Mouse (Mus musculus) fat pad, adult 2 months (tissue): ENCODE results near the gene 2900026A02Rik.

Experiments
- DNase-seq: peaks from one replicate; pipeline ENCODE4 v3.0.0-alpha.2; 2011; ENCODE audit warnings: low read depth, low spot score; ENCODE audit errors: extremely low read depth

The 2900026A02Rik gene

GRCm38 (mm10) chr5:113221147-113221865 lies at the start of gene 2900026A02Rik:
Gene 2900026A02Rik (minus strand): TSS chr5:113221236.
- no peak for DNase-seq

DNA sequence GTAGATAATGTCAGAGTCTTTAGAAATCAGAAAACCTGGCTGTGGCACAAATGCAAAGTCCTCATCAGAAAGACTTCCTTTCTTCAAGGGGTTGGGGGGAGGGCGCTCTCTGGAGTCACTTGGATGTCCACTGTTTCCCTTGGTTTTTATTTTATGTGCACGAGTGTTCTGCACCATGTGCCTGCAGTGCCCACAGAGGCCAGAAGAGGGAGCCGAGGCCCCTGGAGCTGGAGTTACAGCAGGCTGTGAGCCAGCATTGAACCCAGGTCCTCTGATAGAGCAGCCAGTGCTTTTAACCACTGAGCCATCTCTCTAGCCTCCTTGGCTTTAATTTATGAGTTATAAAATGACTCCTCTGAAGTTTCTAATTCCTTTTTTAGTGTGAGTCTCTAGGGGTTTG lies 49.0 kb upstream of the 2900026A02Rik start:
- DNase-seq: no peak

DNA sequence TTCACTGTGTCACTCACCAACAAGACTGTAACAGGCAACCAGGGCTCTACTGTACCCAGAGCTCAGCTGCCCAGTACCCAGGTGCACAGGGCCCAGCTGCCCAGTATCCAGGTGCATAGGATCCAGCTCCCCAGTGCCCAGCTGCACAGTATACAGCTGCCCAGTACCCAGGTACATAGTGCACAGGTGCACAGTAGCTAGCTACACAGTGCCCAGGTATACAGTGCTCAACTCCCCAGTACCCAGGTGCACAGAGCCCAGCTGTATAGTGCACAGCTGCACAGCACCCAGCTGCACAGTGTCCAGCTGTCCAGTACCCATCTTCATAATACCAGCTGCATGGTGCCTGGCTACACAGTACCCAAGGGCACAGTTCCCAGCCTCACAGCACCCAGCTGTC lies 47.2 kb upstream of the 2900026A02Rik start:
- DNase-seq: no peak

GRCm38 (mm10) chr5:113265637-113266036 lies 44.6 kb upstream of the 2900026A02Rik start:
- no peak for DNase-seq

DNA sequence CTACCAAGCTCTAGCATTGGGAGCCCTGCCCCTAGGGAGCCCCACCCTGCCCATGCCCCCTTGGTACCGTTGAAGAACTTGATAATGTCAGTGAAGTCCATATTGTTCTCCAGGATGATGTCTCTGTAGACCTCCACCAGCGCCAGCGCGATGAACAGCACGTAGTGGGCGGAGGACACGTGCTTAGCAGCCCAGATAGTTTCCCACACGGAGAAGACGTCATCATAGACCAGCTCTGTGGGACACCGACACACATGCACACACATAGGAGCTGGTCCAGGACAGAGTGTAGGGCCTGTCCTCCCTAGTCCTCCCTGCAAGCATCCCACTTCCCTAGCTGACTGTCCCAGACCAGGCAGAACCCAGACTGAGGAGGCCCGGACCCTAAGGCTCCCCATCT lies 29.8 kb upstream of the 2900026A02Rik start:
- no peak for DNase-seq

GRCm38 (mm10) chr5:113249263-113249930 lies 28.4 kb upstream of the 2900026A02Rik start:
- DNase-seq: no peak

GRCm38 (mm10) chr5:113230196-113230595 lies 9.2 kb upstream of the 2900026A02Rik start:
- no peak for DNase-seq

DNA sequence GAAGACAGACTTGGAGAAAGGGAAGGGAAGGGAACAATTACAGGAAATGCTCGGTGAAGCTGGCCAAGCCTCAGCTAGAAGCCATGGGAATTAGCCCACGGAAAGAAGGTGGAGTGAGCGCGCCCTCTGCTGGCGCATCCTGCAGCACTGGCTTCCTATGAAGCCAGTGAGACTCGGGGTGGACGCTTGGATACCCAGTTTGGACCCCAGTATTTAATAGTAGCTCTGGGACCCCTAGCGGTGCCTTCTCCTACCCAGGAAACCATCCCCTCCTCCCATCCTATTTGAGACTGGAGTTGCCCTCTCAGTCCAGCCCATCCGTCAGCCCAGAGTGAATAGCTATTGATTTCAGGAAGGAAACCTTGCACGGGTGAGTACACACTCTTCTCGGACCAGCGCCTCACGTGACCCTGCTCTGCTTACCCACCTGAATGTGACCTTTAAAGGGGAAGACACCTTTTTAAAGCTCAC lies 5.6 kb upstream of the 2900026A02Rik start, which contains the start of gene Tmem211:
TSS of gene Tmem211 (plus strand) at position 278 of the 471 bp plus-strand sequence.
- DNase-seq: no peak

DNA sequence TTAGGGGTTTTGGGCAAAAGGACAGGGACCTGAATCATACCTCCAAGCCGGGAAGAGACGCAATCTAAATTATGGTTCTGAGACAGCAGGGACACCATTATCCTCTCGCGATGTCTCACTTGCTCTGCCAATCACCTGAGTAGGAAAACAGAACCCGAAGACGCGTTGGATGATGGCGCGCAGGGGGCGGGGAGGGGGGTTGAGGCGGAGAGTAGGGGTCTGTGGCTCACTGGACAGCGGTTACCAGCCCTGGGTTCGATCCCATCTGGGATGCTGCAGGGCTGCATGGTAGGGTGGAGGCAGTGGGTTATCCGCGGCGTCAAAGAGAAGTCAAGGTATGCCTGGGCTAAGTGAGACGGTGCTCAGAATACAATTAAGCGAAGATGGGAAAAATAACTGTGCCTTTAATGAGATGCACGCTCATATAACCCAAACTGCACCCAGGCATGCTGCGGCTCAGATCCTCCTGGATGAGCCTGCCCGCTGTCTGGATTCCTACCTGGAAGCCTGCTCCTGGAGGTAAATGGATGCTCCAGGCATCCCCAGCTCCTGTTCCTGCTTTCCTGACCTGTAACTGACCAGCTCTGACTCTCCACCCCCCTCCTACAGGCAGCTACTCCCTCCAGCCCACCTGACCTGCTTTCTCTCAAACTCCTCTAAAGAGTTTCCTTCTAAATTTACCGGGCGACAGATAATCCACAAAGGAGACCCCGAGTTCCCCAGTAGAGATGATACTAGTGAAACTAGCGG lies 4.8 kb upstream of the 2900026A02Rik start:
- DNase-seq: no peak

- DNase-seq: no peak
These were observed 4.2 kb upstream of the 2900026A02Rik start for GRCm38 (mm10) chr5:113225271-113225670.

GRCm38 (mm10) chr5:113223888-113224287 lies 2.9 kb upstream of the 2900026A02Rik start:
- peak; percentile 77 for DNase-seq

GRCm38 (mm10) chr5:113220383-113221146 lies 471 bp downstream of the 2900026A02Rik start:
- no peak for DNase-seq

DNA sequence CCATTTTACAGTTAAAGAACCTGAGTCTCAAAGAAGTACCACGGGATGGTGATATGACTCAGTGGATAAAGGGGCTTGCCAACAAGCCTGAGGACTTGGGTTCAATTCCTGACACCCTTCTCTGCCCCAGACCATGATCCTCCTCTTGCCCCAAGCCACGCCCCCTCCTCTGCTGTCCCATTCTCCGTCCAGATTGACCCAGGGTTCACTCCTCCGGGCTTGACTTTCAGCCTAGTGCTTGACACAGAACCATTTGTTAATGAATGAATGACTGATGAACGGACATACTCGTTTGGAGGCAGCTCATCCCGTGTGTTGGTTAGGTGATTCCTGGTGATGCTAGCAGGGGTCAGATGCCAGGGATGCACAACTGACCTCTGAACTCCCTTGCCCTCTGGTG lies 1.2 kb downstream of the 2900026A02Rik start:
- no peak for DNase-seq

DNA sequence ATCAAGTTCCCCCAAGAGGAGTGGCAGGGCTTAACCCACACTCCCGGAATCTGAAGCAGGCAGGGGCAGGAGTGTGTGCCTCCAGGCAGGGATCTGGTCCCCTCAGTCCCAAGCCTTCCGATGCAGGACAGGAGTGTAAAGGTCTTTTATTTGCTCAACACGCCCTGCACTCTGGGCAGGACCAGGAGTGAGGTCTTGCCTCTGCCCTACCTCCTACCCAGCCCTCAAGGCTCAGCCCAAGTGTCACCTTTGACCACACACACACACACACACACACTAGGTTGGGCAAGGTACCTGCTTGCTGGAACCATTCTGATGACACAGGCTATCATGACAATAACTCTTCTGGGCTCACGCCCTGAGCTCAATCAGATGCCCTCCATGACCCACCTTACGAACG lies 1.6 kb downstream of the 2900026A02Rik start:
- DNase-seq: no peak

DNA sequence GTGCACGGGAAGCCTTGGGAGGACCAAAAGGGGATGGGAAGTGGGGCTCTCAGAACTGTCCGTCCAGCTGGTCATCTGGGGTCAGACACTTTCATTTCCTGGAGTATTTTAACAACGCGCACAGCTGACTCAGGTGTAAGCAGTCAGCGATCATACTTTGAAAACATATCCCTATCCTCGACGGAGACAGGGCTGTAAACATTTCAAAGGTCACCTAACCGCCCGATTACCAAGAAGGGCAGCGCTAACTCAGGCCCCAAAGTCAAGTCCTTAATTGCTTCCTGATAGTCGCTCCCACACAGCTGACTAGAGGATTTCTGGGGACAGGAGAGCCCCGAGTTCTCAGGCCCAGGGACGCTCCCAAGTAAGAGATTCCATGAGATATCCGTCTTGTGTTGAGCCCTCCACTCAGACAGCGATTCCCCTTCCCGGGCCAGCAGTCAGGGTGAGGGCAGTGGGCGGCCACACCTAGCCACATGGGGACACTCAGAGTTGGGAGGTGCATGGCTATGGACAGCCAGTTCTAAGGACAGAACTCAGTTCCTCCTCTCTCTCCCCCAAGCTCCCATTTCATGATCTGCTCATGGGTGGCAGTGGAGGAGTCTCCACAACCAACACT lies 2.3 kb downstream of the 2900026A02Rik start:
- DNase-seq: no peak

GRCm38 (mm10) chr5:113217076-113217475 lies 4.0 kb downstream of the 2900026A02Rik start:
- DNase-seq: no peak

DNA sequence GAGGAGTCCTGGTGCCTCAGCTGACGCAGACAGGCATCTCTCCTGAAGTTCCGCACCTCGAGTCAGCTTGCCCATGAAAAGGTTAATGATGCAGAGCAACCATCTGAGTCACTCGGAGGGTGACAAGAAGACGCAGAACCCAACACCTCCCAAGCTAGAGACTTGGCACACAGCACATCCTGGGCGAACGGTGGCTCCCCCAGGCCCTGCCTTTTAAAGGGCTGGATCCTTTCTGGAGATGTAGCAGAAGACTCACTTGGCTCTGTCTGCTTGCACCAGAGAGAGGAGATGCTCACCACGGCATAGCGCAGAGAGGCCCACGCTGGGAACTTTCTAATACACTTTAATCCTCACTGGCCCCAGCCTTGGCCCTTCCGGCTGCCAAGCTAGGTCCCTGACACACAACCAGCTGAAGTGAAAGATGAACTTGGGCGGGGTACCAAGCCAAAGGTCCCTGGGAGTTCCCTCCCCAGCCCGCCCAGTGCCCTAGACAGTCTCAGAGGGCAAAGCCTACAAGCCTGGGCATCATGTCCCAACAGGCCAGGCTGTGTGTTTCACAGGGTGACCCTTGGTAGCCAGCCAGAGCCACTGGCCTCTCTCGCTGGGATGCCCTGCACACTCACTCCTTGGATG lies 4.6 kb downstream of the 2900026A02Rik start:
- no peak for DNase-seq

DNA sequence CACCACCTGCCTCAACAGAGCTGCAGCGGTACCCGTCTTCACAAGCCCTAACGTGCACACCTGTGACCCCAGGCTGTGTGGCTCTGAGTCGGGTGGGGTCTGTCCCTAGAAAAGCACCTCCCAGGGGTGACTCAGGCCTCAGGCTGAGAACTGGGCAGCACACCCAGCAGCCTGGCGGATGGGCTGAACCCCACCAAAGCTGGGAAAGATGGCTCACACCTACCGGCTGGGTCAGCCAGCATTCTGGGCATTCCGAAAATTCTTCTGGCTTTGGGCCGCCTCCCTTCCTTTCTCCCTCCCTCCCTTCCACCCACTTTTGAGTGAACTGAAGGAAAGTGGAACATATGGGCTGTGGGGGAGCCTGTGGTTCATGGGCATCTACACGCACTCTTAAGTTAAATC lies 5.4 kb downstream of the 2900026A02Rik start:
- DNase-seq: no peak

- no peak for DNase-seq
These were observed 6.6 kb downstream of the 2900026A02Rik start for GRCm38 (mm10) chr5:113214455-113214854.

- DNase-seq: no peak
These were observed 7.0 kb downstream of the 2900026A02Rik start for GRCm38 (mm10) chr5:113214041-113214440.
